Mouse (Mus musculus): ENCODE measurements around the gene Rhbdf2.
A peak's percentile ranks its signal among the peaks of the same experiment; 100 is the strongest.
"Not testable (repeated sequence)": the region's sequence is repeated elsewhere in the genome, so short reads cannot be mapped to it uniquely, and the experiment has no call there.

Gene Rhbdf2

GRCm38 (mm10) chr11:116616438-116617118 lies 10.2 kb downstream of the Rhbdf2 start:
- DNase-seq: peak in 1 of 2 experiments; percentile 42

DNA sequence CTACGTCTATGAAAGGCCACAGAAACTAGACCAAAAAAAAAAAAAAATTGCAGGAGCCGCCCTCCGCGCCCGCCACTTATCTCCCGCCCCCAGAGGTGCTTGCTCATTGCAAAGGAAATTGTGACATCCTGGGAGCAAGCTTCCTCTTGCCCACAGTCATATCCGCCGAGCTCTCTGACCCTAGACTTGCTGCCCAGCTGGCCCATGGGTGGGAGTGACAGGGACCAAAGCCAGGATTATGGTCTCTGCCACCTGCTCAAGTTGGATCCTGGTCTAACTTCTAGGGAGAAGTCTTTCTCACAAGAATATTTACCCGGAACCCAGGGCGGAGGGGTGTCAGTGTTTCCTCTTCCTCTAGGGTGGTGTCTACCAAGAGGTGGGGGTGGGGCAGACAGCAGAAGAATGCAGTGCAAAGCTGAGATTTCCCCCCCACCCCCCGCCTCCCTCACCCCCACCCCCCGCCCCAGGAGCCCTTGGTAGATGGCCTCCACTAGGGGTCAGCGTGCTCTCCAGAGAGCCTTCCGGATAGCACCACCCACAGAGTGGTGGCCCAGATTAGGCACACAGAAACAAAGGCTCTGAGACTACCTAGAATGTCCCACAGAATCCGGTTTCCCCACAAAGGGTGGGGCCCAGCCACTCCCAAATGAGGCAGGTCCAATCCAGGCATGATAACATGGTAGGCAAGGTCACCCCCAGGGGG lies 10.9 kb downstream of the Rhbdf2 start:
- peak; percentile 79 to 87 for DNase-seq

DNA sequence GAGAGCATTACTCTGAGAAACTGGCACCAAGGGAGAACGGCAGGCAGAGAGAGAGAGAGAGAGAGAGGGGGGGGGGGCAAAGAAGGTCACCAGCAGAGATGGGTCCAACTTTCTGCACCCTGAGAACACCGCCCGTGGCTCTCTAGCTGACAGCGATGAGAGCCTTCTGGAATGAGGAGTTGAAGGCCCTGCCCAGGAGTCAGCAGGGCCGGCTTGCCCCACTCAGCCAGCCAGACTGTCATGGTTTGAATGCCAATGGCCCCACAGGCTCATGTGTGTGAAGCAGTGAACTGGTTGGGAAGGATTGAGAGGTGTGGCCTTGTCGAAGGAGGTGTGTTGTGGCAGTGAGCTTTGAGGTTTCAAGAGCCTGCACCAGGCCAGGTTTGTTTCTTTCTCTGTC lies 13.6 kb downstream of the Rhbdf2 start:
- DNase-seq: peak in 1 of 2 experiments; percentile 46

DNA sequence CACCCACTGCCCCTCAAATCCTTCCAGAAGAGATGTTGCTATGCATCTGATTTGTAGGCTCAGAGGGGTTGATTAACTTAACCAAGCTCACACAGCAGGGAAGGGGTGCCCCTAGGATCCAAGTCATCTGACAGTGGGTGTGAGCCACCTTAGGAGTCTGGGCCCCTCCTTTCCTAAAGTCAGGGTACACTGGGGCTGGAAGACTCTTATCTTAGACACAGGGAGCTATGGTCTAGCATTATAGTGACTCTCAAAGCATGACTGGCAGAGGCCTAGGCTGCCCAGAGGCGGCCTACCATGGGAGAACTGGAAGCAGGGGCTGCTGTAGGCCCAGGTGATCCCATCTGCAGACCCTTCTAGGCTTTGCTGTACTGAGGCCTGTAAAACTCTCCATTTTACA lies 14.3 kb downstream of the Rhbdf2 start:
- no peak for DNase-seq

DNA sequence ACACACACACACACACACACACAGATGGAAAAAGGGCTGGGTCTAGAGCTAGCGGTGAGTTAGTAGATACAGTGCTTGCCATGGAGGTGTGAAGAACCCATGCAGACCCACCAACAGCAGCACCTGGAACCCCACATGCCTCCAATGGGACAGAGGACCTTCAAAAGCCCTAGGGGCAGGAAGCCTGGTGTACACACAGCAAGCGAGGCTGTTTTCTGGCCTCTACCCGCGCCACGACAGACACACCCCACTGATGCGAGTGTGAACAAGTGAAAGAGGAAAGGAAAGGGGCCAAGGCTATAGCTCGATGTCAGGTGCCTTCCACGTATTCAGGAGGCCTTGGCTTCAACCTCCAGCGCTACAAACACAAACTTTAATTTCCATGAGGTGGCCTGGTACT lies 14.9 kb downstream of the Rhbdf2 start:
- DNase-seq: peak in 1 of 2 experiments; percentile 14

GRCm38 (mm10) chr11:116611168-116611567 lies 15.7 kb downstream of the Rhbdf2 start:
- DNase-seq: not testable (repeated sequence)

GRCm38 (mm10) chr11:116609965-116610630 lies 16.7 kb downstream of the Rhbdf2 start:
- peak; percentile 93 to 94 for DNase-seq

DNA sequence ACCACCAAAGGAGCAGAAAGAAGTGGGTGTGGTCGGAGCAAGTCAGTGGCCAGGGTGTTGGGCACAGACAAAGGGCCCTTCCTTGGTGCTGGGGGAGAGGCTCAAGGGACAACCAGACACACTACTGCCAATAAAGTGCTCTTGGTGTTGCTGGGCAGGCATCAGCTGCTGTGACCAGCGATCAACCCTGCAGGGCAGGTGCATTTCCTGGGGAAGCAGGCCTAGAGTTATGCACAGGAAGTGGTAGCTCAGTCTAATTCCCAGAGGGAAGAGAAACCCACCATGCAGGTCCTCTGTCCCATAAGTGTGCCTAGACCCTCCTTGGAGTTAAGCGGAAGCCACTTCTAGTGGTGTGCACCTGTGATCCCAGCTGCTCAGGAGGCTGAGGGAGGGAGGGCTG lies 19.1 kb downstream of the Rhbdf2 start:
- no peak for DNase-seq

DNA sequence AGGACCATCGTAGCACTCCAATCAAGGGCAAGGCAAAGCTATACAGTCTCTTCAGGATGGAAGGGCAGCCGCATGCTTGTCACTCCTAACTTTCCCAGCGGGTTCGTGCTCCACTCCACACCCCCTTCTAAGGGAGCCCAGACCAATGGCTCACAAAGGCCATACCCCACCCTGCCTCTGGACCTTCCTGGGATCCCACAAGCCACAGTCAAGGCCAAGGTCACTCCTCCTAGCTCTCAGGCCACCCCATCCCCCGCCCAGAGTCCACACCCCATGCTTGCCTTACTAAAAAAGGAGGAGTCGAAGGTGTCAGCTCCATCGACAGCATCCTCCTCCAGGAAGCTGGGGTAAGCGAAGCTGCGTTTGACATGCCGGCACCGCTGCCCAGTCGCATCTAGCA lies 22.7 kb downstream of the Rhbdf2 start:
- peak in 1 of 2 experiments; percentile 18 for DNase-seq

GRCm38 (mm10) chr11:116603339-116603738 lies 23.5 kb downstream of the Rhbdf2 start:
- peak; percentile 61 to 67 for DNase-seq

GRCm38 (mm10) chr11:116602043-116602442 lies 24.8 kb downstream of the Rhbdf2 start:
- DNase-seq: peak; percentile 26 to 27

DNA sequence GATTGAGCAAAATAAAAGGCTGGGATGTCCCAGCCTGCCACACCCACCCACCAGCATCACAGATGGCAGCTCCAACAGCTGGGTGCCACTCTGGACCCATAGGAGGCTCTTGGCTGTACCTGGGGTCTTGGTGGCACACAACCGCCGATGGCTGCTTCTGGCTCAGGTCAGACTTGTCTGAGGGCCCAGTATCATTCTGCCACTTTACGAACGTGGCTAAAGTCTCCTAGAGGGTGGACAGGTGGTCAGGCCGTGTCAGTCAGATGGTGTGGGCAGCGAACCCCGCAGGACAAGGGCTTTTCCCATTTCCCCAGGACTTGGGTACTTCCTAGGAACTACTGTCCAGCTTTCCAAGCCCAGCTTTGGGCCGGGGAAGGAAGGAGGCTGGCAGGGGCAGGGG lies 25.7 kb downstream of the Rhbdf2 start:
- DNase-seq: peak in 1 of 2 experiments; percentile 58

- peak in 1 of 2 experiments; percentile 53 for DNase-seq
Observed at GRCm38 (mm10) chr11:116599230-116599629, 27.6 kb downstream of the Rhbdf2 start.

DNA sequence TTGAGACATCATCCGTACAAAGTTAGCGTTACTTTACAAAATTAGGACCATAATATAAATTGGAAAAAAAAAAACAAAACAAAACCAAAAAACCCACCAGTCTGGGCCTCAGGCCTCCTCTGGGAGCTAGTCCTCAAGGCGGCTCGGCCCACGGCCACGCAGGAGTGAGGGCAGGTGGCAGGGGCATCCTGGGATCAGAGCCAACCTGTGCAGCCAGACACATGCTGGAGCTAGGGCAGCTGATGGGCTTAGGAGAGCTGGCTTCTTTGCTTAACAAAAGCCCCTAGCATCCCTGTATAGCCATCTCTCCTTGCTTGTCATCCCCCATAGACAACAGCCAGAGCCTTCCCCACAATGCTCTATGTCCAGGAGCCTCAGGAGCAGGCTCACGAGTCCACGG lies 28.6 kb downstream of the Rhbdf2 start:
- DNase-seq: peak; percentile 92 to 93

- DNase-seq: peak in 1 of 2 experiments; percentile 10
Observed at GRCm38 (mm10) chr11:116596766-116597165, 30.1 kb downstream of the Rhbdf2 start.

- peak in 1 of 2 experiments; percentile 53 for DNase-seq
Observed at GRCm38 (mm10) chr11:116593345-116593744, 33.5 kb downstream of the Rhbdf2 start.

DNA sequence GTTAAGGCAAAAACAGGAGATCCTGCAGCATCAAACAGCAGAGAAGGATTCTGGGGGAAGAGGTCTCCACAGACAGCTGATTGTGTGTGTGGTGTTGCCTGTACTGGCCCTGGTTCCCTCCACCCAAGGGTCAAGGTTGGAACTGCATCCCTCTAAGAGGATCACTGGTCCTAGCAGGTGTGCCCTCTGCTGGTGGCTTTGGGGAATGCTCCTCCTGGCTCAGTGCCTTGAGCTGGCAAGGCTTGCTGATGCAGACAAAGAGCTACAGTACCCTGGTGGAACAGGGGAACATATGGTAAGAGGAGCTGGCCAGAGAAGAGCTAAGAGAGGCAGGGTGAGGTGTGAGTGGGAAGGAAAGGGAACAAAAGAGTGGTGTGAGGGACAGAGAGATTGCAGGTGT lies 34.4 kb downstream of the Rhbdf2 start:
- DNase-seq: peak; percentile 99 to 100

- DNase-seq: no peak
Observed at GRCm38 (mm10) chr11:116591621-116592020, 35.2 kb downstream of the Rhbdf2 start.

- no peak for DNase-seq
Observed at GRCm38 (mm10) chr11:116589574-116589973, 37.2 kb downstream of the Rhbdf2 start.

GRCm38 (mm10) chr11:116589020-116589531 lies 37.7 kb downstream of the Rhbdf2 start:
- no peak for DNase-seq

GRCm38 (mm10) chr11:116586801-116587631 lies 39.8 kb downstream of the Rhbdf2 start:
- DNase-seq: peak; percentile 84 to 90

- no peak for DNase-seq
Observed at GRCm38 (mm10) chr11:116586310-116586709, 40.5 kb downstream of the Rhbdf2 start, which contains the start of gene Aanat. TSS of gene Aanat (plus strand) at chr11:116586432.
